Mouse (Mus musculus): ENCODE measurements around the gene Ctnna3.
"Not testable (repeated sequence)": the region's sequence is repeated elsewhere in the genome, so short reads cannot be mapped to it uniquely, and the experiment has no call there.

Ctnna3 gene

DNA sequence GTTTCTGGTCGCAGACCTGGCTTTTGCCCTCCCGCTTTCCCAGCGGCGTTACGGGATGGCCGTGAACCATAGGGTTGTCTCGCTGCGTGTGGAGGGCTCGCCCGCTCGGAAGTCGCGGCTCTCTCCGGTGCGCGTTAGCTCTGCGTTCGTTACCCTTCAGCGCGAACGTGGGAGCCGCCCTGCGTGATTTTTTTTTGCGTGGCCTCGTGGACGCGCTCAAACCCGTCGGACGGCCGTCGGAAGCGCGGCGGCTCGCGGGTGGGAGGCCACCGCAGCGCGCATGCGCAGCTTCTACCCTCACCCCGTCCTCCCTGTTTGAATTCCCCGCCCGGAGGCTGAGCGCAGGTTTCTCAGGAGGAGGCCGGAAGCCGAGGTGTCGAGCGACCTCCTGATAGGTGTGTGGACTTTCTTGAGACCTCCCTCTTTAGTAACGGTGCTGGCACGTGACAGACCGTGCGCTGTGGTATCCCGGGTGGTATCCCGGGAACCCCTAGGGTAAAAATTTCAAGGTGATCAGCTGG, at the start of gene Ctnna3:
Gene Ctnna3 (plus strand): TSS at position 314 of the 521 bp plus-strand sequence.
- DNase-seq (ENCODE audit: low spot score), result peak; percentile 94

DNA sequence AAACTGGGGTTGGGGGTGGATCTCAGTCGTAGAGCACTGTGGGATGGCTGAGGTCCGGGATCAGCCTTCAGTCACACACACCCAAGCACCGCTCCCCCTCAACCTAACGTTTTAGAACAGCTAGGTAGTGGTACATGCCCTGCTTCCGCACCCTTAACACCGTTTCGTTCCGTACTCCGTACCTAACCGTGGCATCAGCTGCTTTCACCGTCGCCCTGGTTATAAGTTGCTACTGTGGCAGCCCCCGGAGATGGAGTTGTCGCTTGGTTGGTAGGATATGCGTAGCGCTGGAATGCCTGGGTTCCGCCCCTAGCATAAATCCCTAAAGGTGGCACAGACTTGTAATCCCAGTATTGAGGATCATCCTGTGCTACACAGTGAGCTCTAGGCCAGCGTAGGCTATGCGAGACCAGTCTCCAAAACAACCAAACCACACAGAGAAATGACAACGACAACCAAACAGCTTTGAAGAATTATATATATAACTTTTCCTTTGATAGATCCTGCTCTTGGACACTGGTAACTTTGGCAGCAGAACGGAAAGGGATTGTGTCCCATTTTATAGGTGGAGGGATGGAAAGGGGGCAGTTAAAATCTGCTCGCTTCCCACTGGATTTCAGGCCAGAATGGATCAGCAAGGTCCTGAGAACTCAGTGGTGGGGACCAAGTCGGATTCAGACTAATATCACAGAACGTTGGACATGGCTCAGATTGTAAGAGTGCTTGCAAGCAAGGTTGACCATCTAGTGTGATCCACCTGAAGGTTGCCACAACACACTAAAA, 48.2 kb upstream of the Ctnna3 start, which contains the start of gene Sirt1:
Gene Sirt1 (minus strand): TSS at position 207 of the 783 bp plus-strand sequence.
- peak; percentile 35 for DNase-seq (ENCODE audit: low spot score)

DNA sequence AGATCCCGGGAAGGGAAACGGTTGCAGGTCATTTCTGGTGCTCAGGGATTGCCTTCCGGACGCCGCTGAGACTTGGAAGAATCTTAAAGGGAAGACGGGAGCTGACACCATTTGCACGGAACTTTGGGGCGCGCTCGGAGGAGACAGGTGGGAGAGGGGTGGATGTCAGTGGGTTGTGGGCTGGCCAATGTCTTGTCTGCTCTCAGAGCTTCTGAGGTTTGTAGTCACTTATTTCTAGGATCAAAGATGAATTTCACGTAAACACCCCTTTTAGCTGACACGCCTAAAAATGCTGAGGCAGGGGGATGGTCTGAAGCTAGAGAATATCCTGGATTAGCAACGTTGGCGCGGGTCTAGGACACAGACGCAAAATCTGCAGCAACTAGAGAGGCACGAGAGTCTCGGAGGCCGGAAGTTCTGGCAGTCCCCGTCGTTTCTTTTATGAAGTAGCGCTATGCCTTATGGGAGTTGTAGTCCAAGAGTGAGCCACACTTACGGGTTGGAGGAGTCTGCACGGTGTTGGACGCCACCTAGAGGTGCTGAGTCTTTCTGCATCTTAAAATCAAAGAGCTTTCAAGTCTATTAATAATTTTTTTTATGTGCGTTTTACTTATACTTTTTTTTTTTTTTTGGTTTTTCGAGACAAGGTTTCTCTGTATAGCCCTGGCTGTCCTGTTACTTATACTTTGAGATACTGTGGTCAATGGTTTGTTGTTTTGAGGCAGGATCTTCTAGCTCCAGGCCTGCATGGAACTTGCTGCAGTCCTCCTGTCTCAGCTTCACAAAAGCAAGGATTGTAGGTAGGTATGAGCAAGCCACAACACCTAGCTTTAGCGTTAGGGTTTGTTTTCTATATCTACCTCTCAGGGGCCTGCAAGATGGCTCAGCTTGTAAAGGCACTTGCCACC, 47.3 kb upstream of the Ctnna3 start, which contains the start of gene Dnajc12:
Gene Dnajc12 (plus strand): TSS at position 72 of the 908 bp plus-strand sequence.
- peak; percentile 99 for DNase-seq (ENCODE audit: low spot score)

DNA sequence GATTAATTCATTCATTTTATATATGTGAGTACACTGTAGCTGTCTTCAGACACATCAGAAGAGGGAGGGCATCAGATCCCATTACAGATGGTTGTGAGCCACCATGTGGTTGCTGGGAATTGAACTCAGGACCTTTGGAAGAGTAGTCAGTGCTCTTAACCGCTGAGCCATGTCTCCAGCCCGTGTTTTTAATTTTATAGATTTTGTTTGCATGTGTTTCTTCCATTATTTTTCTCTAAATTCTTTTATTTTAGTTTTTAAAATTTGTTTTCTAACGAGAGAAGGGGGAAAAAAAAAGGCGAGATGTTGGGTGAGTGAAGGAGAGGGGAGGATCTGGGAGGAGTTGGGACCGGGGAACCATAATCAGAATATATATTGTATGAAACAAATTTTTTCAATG, 44.0 kb upstream of the Ctnna3 start:
- DNase-seq (ENCODE audit: low spot score), result not testable (repeated sequence)

DNA sequence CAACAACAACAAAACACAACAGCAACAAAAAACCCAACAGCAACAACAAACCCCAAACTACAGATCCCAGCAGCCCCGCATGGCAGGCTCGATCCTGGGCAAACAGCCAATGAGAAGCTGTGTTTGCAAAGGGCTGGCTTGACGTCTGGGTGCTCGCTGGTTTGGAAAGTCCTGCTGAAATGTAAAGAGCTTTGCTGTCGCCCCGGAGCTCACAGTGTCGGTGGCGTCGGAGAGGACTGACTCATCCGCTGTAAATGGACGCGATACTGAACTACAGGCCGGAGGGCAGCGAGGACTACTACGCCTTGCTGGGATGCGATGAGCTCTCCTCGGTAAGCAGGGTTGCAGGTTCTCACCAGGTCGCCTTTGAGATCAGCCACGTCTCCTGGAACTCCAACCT, 43.5 kb upstream of the Ctnna3 start:
- peak; percentile 85 for DNase-seq (ENCODE audit: low spot score)

DNA sequence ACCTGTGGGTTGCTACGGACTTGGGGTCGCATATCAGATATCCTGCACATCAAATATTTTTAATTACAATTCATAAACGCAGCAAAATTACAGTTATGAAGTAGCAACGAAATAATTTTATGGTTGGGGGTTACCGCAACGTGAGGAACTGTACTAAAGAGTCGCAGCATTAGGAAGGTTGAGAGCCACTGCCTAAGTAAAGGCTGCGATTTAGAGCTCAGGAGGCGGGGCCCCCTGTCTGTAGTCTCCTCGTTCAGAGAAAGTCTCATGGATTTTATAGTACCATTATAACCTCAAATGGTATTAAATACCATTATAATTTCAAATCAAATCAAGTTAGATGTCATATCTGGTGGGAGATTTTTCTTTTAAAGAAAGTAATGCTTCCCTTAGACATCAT, 42.9 kb upstream of the Ctnna3 start:
- no peak for DNase-seq (ENCODE audit: low spot score)

DNA sequence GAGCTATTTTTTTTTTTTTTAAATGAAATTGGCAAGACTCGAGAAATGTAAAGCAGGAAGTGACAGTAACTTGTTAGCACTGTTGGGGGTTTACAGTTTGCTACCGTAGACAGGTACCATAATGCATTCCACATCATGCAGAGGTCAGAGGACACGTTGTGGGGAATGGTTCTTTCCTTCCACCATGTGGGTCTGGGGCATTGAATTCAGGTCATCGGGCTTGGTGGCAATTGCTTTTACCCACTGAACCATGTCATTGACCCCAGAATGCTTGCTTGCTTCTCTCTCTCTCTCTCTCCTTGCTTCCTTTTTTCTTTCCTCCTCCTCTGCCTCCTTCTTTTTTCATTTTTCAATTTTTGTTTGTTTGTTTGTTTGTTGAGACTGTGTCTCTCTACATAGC, 41.0 kb upstream of the Ctnna3 start:
- DNase-seq (ENCODE audit: low spot score), result no peak

DNA sequence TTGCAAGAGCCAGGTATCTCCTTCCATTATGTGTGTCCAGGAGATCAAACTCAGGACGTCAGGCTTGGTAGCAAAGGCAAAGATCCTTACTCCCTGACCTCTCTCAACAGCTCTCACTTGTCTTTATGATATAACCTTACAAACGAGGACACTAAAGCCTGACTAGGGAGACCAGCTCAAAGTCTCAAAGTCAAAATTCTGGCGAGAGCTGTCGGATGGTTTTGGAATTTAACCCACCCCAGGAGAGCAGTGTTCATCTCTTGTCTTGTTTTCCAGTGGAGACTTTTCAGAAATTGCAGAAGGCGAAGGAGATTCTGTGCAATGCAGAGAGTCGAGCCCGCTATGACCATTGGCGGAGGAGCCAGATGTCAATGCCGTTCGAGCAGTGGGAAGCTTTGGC, 32.9 kb upstream of the Ctnna3 start:
- no peak for DNase-seq (ENCODE audit: low spot score)

DNA sequence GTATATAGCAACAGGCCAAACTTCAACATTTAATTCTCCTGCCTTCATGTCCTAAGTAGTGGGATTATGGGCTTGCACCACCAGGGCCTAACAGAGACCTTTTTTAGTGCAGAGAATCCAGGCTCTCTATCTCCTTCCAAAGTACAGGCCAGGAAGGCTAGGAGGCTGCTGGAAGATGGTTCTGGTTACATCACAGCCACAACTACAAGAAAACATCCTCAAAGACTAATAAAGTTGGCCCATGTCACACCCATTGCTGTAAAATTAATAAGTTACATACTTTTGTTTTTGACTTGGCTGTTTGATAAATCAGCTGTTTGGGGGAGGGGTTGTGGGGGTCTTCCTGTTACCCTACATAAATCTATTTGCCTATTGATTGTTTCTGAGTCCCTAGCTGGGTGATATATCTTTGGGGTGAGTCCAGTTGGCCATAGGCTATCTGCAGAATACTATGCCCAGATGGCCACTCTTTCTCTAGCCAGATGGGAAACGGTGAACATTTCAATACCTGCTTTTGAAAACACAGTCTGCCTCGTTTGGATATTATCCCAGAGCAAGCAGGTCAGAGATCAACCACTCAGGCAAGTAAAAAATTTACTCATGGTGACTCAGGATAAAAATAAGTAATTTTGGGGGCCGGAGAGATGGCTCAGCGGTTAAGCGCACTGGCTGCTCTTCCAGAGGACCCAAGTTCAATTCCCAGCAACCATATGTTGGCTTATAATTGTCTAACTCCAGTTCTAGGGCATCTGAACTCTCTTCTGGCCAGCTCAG, 27.0 kb upstream of the Ctnna3 start:
- DNase-seq (ENCODE audit: low spot score), result no peak

DNA sequence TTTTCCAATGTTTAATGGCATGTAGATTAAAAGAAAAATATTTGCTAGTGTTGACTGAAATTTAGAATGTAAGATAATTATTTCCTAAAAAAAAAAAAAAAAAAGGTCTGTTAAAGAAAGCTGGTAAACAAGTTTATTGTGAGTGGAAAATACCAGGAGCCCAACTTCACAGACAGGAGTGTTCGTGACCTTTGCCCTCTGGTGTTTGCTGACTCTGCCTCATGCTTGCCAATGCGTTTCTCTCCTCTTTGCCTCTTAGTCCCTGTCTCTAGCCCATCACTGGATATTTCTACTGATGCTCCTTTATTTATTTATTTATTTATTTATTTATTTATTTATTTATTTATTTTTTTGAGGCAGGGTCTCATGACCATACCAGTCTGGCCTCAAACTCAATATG, 26.3 kb upstream of the Ctnna3 start:
- DNase-seq (ENCODE audit: low spot score), result no peak

DNA sequence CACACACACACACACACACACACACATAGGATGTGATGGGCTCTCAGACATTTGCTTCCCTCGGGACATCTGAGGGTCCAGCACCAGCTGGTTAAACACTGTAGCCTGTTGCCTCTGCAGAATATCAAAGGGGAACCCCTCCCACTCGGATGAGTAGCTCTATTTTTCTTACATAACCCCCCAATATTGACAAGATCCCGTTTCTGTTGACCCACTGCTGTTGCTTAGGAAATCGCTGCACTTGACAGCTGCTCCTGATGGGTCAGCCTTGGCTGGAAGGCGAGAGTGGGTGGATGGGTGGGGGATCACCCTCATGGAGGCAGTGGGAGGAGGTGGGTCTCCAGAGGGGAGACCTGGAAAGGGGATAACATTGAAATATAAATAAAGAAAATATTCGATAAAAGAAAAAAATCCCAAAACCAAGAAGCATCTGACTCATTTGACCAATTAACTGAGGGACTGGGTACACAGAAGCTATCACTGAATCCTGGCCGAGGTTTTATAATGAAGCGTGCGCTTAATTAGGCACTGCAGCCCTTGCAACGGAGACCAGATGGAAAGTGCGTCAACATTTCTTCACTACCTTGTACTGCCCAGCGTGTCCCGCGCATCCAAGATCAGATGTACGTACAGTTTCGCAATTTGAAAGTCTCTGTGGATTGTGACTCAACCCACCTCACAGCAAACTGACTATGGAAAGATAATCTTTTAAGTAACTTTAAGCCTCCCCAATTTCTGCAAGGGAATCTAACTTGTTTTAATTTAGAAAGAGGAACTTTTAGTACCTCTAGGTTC, 19.5 kb upstream of the Ctnna3 start:
- peak; percentile 25 for DNase-seq (ENCODE audit: low spot score)

DNA sequence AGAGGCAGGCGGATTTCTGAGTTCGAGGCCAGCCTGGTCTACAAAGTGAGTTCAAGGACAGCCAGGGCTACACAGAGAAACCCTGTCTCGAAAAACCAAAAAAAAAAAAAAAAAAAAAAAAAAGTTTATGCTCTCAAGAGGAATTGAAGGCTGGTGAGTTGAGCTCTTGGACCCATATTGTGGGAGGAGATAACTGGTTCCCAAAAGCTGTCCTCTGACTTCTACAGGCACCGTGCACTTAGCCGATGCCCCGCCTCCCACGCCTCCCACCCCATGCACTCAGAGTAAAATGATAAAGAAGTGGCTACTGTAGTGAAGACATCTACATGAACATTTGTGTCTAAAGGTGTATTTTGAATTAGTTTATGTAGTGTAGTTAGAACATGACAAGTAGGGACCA, 18.2 kb upstream of the Ctnna3 start:
- DNase-seq (ENCODE audit: low spot score), result not testable (repeated sequence)

DNA sequence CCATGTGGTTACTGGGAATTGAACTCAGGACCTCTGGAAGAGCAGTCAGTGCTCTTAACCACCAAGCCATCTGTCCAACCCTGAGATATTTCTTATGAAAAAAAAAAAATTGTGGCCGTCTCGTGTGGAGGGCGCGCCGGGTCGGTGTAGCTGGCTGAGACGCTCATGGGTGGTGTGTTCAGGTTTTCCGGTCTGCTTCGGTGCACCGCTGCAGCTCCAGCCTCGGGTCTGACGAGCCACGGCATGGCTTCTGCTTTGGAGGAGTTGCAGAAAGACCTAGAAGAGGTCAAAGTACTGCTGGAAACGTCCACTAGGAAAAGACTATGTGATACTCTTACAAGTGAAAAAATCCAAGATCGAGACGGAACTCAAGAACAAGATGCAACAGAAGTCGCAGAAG, 17.1 kb upstream of the Ctnna3 start:
- DNase-seq (ENCODE audit: low spot score), result no peak

DNA sequence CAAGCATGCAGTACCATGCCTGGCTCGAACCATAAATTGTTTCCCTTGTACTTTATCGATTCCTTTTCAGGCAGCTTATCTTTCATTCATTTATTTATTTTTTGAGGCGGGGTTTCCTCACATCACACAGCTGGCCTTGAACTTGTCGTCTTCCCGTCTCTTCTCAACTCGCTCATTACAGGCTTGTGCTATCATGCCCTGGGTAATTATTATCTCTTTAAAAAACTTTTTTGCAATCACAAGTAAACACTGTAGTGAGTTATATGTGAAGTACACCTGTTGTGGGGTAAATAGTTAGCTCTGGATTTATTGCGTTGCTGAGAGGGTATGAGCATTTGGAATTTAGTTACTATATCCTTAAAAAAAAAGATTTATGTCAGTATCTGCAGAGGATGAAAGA, 14.6 kb upstream of the Ctnna3 start:
- DNase-seq (ENCODE audit: low spot score), result no peak

DNA sequence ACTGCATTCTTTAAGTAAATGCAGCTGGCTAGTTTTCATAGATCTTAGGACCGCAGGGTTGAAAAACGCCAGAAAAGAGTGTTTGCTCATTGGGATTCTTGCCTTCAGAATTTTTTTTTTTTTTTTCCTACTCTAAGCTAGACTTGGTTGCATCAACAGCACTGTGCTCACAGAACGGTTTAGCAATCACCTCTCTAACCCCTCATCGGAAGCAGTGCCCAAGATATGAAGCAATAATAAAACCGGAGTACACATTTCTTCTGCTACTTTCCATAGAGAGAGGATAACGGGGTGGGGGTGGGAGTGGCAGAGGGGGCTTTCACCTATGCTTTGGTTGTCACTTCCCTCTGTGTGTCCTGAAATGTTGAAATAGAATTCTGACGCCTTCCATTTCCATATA, 14.0 kb upstream of the Ctnna3 start:
- DNase-seq (ENCODE audit: low spot score), result no peak

DNA sequence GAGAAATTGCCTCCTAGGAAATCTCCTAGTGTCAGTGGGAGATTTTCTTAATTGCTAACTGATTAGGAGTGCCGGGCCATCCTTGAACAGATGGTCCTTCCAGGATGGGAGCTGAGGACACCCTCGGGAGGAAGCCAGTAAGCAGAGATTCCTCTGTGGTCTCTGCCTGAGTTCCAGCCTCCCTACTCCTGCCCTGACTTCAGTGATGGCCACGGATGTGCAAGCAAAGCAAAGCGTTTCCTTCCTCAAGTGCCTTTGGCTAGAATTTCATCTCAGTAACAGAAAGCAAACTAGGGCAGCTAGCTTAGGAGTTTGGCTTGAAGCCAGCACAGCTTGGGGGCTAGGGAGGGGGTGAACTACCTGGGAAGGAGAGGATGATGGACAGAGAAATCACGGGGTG, 12.8 kb upstream of the Ctnna3 start:
- DNase-seq (ENCODE audit: low spot score), result no peak

DNA sequence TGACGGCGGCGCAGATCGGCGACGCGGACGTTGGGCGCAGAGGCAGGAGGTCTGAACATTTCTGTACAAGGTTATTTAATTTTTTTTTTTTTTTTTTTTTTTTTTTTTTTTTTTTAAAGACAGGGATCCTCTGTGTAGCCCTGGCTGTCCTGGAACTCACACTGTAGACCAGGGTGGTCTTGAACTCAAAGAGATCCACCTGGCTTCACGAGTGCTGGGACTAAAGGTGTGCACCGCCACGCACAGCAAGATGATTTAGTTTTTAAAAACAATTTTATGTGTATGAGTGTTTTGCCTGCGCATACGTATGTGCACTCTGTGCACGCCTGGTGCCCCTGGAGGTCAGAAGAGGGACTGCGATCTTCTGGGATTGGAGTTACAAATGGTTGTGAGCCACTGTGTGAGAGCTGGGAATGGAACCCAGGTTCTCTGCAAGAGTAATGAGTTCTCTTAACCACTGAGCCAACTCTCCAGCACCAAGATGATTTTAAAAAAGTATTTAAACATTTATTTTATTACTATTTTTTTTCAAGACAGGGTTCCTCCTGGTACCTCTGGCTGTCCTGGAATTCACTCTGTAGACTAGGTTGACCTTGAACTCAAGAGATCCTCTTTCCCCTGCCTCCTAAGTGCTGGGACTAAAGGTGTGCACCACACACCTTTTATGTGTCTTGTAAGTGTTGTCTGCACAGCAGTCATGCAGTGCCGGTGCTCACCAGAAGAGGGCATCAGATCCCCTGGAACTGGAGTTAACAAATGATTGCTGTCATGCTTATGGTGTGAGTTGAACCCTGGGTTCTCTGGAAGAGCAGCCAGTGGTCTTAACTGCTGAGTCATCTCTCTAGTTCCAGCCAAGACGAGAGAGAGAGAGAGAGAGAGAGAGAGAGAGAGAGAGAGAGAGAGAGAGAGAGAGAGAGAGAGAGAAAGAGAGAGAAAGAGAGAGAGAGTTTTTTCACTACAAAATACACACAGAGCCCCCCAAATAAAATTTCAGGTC, 7.9 kb upstream of the Ctnna3 start, which contains the start of gene Gm7075:
Gene Gm7075 (minus strand): TSS at position 51 of the 997 bp plus-strand sequence.
- peak; percentile 68 for DNase-seq (ENCODE audit: low spot score)

DNA sequence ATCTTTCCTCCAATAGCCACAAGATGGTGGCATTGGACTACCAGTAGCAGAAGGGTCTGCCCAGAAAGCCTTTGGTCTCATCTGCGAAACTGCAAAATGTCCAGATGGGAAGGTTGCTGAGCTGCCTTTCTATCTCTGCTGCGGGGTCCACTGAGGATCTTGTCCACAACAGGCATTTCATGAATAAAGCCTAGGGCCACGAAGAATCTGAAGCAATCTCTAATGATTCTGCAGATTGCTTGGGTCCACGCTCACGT, 7.2 kb upstream of the Ctnna3 start:
- DNase-seq (ENCODE audit: low spot score), result no peak

DNA sequence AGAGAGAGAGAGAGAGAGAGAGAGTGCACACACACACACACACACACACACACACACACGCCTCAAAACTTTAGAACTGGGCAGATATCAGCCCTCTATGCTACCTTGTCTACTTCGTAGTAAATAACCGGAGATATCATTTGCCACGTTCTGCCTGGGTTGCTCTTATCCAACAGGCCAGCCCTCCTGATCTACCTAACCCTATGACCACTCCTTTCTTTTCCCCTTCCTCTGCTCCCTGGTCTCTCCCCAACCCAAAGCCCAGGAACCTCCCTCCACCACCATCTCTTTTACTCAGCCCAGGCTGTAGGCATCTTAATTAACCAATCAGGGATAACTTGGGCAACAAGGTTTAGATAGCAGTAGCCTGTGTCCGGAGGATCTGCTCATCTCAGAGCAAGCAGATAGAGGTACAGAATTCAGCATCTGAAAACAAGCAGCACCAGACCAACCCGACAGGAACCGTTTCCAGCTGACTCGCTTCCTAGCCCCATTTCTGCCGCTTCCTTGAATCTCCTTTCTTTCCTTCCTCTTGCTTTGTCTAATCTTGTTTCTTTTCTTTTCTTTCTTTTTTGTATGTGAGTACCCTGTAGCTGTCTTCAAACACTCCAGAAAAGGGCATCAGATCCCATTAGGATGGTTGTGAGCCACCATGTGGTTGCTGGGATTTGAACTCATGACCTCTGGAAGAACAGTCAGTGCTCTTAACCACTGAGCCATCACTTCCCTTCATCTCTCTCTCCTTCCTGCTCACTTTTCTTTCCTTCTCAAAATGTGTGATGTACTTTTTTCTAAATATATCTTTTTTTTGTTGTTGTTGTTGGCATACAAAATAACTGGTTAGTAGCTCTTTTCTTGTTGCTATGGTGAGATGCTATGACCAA, 6.1 kb upstream of the Ctnna3 start:
- no peak for DNase-seq (ENCODE audit: low spot score)
